Mouse (Mus musculus) lung, embryonic 15.5 days (tissue): Measurements from ENCODE around the gene Wipf2. TPM values are rescaled to one million over a fixed set of nuclear protein-coding genes. Genes with fewer than 3 reads are reported as not detected.

Experiments
- ATAC-seq: fragments of 200-750 bp; cut with Nextera tagmentation; 2 replicates; pipeline ENCODE4 v1.8.0; 2017; ENCODE audit warnings: moderate number of reproducible peaks, borderline replicate concordance; ENCODE audit not compliant: low FRiP score, low TSS enrichment; ENCODE audit errors: extremely low read depth
- H3K27ac ChIP-seq: fragments of 300-500 bp; sonication (generic); 2 replicates; pipeline ENCODE4 v1.5.1; 2015; ENCODE audit warnings: moderate library complexity, mild to moderate bottlenecking, inconsistent platforms
- H3K27me3 ChIP-seq: fragments of 300-500 bp; sonication (generic); 2 replicates; pipeline ENCODE4 v1.6.1; 2015; ENCODE audit warnings: inconsistent platforms
- H3K36me3 ChIP-seq: fragments of 300-500 bp; sonication (generic); 2 replicates; pipeline ENCODE4 v1.6.1; 2015; ENCODE audit warnings: inconsistent platforms
- H3K4me1 ChIP-seq: fragments of 300-500 bp; sonication (generic); 2 replicates; pipeline ENCODE4 v1.6.1; 2015; ENCODE audit warnings: inconsistent platforms
- H3K4me2 ChIP-seq: fragments of 300-500 bp; sonication (generic); 2 replicates; pipeline ENCODE4 v1.6.1; 2015; ENCODE audit warnings: inconsistent platforms, mild to moderate bottlenecking, moderate library complexity
- H3K4me3 ChIP-seq: fragments of 300-500 bp; sonication (generic); 2 replicates; pipeline ENCODE4 v1.5.1; 2015; ENCODE audit warnings: mild to moderate bottlenecking, inconsistent platforms
- H3K9ac ChIP-seq: fragments of 300-500 bp; sonication (generic); 2 replicates; pipeline ENCODE4 v1.6.1; 2015; ENCODE audit warnings: inconsistent platforms
- H3K9me3 ChIP-seq: fragments of 300-500 bp; sonication (generic); 2 replicates; pipeline ENCODE4 v1.6.1; 2016; ENCODE audit warnings: inconsistent platforms
- WGBS: fragments of 180-500 bp; shearing (Covaris S2); methylation state at CpG from one replicate; pipeline ENCODE4 v1.1.7; 2015; 5-methylcytosine and 5-hydroxymethylcytosine counted together
- polyA plus RNA-seq: library from polyadenylated mRNA; unstranded; fragments of >200 nt; fragmentation: Nextera tagmentation; extraction: Ambion mirVana; gene quantifications from 2 replicates; pipeline ENCODE4 v1.2.1, GENCODE M21; 2015

The Wipf2 gene
- polyA plus RNA-seq, 1 experiment from 2014 or later = 4.1 TPM

- H3K4me3 ChIP-seq = peak overlapping the region; percentile 81
- H3K4me2 ChIP-seq = peak overlapping the region; percentile 95
- H3K27ac ChIP-seq = peak overlapping the region; percentile 98
- H3K27me3 ChIP-seq = no peaks in the 10 kb centered on the region
- H3K9ac ChIP-seq = peak overlapping the region; percentile 87
- H3K9me3 ChIP-seq = no peaks in the 10 kb centered on the region
- ATAC-seq = peak; percentile 16; the same call in 1 of the 2 replicates
- WGBS = 1% methylated on average over 15 of the region's 15 CpGs
- H3K4me1 ChIP-seq = peaks cover 90% of the 10 kb centered on the region
- H3K36me3 ChIP-seq = no peaks in the 10 kb centered on the region
Observed at GRCm38 (mm10) chr11:98941826-98942550, 78.5 kb downstream of the Wipf2 start.

- Histone ChIP-seq H3K36me3 (no peaks in the 10 kb centered on the region), H3K4me2 (peak overlapping the region; percentile 95), H3K4me1 (peaks cover 90% of the 10 kb centered on the region), H3K9ac (0 out of 2 replicates have a peak overlapping the region, but pooled peaks have one; percentile 87), H3K27ac (peak overlapping the region; percentile 98), H3K4me3 (peak overlapping the region; percentile 81), H3K9me3 (no peaks in the 10 kb centered on the region), H3K27me3 (no peaks in the 10 kb centered on the region)
- WGBS = 31% methylated on average over 3 of the region's 3 CpGs
- ATAC-seq = no peak
Observed at GRCm38 (mm10) chr11:98942555-98942922, 79.1 kb downstream of the Wipf2 start.

DNA sequence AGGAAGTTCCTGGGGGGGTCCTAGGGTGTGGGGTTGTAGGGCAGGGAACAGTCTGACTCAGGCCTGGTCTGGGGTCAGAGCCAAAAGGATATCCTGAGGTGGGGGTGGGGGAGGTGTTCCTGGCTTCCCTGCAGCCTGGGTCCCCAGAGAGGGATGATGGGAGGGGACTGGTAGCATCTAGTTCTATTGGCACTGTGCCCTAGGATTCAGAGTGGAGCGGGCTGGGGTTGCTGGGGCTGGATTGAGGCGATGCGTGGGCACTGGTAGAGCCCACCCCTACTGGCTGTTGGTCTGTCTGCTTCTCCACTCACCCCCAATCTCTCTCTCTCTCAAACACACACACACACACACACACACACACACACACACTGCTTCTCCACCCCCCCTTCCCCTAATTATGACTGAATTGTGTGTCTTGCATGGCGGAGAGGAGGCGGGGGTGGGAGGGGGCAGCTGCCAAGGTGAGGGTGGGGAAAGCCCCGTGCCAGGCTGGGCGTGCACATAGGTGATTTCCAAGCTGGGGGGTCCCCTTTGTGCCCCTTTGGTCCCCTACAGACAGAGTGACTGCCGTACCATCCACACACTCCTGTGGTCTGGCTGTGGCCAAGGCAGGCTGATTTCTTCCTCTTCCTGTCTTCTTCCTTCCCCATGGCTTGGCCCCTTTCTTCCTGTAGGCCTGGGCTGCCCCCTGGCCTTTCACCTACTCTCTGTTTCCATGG, 79.6 kb downstream of the Wipf2 start:
- Histone ChIP-seq H3K36me3 (no peaks in the 10 kb centered on the region), H3K9me3 (no peaks in the 10 kb centered on the region), H3K27me3 (no peaks in the 10 kb centered on the region), H3K4me1 (peaks cover 92% of the 10 kb centered on the region), H3K9ac (peak overlapping the region; percentile 87; the same call in 1 of the 2 replicates), H3K4me2 (peak overlapping the region; percentile 95), H3K27ac (peak overlapping the region; percentile 98), H3K4me3 (peak overlapping the region; percentile 6; the same call in 1 of the 2 replicates)
- peak; percentile 52 for ATAC-seq
- 22% methylated on average over 4 of the region's 8 CpGs for WGBS

- Histone ChIP-seq H3K4me3 (peak overlapping the region; percentile 6; the same call in 1 of the 2 replicates), H3K4me1 (peaks cover 91% of the 10 kb centered on the region), H3K9ac (peak overlapping the region; percentile 29), H3K36me3 (no peaks in the 10 kb centered on the region), H3K27ac (peak overlapping the region; percentile 98), H3K4me2 (peak overlapping the region; percentile 95), H3K27me3 (no peaks in the 10 kb centered on the region), H3K9me3 (no peaks in the 10 kb centered on the region)
- ATAC-seq = no peak
- 28% methylated on average over 14 of the region's 14 CpGs for WGBS
Observed at GRCm38 (mm10) chr11:98943741-98944461, 80.5 kb downstream of the Wipf2 start.

DNA sequence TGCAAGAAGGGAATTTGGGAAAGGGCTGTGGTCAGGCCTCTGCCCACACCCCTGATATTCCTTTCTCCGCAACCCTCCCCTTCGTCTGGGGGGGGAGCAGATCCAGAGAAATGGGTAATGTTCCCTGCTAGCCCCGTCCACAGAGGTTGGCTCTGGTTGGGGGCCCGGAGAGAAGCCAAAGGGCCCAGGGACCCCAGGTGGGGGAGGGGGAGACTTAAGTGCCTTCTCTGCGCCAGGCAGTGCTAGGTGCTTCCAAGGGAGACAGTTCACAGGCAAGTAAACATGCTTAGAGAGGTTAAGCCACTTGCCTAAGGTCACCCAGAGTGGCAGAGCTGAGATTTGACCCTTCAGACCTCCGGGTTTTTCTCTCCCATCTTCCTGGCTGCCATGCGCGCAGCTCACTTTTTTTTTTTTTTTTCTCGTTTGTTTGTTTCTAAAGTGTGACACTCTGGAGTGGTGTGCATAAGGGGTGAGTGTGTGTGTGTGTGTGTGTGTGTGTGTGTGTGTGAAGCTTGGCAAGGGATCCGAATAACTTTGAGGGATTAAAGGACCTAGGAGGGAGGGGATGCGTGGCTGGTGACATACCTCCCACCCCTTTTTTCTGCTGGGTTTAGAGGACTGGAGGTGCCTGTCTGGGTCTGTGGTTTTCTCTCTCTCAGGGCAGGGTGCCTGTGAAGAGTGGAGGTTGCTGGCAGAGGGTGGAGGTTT, 81.6 kb downstream of the Wipf2 start:
- Histone ChIP-seq H3K27ac (peak overlapping the region; percentile 98), H3K36me3 (no peaks in the 10 kb centered on the region), H3K9me3 (no peaks in the 10 kb centered on the region), H3K4me3 (no peak overlapping the region), H3K4me1 (peaks cover 89% of the 10 kb centered on the region), H3K9ac (peak overlapping the region; percentile 29; the same call in 1 of the 2 replicates), H3K4me2 (peak overlapping the region; percentile 95), H3K27me3 (no peaks in the 10 kb centered on the region)
- 16% methylated on average over 11 of the region's 11 CpGs for WGBS
- no peak for ATAC-seq

GRCm38 (mm10) chr11:98945605-98945977, 82.2 kb downstream of the Wipf2 start:
- Histone ChIP-seq H3K9ac (no peak overlapping the region), H3K4me1 (peaks cover 89% of the 10 kb centered on the region), H3K4me3 (no peak overlapping the region), H3K27ac (peak overlapping the region; percentile 98), H3K36me3 (no peaks in the 10 kb centered on the region), H3K4me2 (no peak overlapping the region), H3K9me3 (no peaks in the 10 kb centered on the region), H3K27me3 (no peaks in the 10 kb centered on the region)
- 24% methylated on average over 3 of the region's 3 CpGs for WGBS
- ATAC-seq = no peak

- no peak overlapping the region for H3K4me3 ChIP-seq
- H3K27me3 ChIP-seq = no peaks in the 10 kb centered on the region
- ATAC-seq = no peak
- peaks cover 86% of the 10 kb centered on the region for H3K4me1 ChIP-seq
- no peaks in the 10 kb centered on the region for H3K9me3 ChIP-seq
- H3K27ac ChIP-seq = no peak overlapping the region
- H3K36me3 ChIP-seq = peaks cover 6% of the 10 kb centered on the region
- 64% methylated on average over 18 of the region's 18 CpGs for WGBS
- no peak overlapping the region for H3K9ac ChIP-seq
- H3K4me2 ChIP-seq = no peak overlapping the region
Observed at GRCm38 (mm10) chr11:98947969-98948569, 84.6 kb downstream of the Wipf2 start.

DNA sequence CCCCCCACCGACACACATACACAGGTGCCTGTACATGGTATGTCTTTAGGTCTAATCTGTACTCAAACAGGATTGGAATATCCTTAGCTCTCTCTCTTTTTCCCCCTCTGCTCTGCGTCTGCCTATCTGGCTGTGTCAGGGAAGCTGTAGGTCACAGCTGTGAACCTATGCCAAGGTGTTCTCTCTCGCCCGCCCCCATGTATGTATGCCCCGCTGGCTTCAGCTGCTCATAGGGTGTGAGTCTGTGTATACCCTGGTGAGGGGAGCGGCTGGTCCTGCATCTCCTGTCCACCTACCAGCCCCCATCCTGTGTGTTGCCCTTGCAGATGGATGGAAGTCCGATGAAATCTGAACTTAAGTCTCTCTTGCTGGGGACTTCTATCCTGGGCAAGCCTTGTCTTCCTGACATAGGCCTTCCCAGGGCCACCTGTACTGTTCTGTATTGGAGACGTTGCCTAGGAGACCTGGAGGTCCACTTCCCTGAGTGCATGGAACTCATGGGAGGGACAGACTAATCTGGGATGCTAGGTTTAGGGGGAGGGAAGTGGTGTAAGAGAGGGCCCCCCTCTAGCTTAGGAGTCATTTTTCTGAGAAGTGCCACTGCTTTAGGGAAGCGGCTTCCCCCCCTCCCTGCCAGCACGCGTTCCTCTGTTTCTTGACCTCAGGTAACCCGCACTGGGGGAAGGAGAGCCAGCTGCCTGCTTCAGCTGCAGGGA, 86.0 kb downstream of the Wipf2 start:
- Histone ChIP-seq H3K27me3 (no peaks in the 10 kb centered on the region), H3K9me3 (no peaks in the 10 kb centered on the region), H3K4me2 (no peak overlapping the region), H3K4me1 (peaks cover 84% of the 10 kb centered on the region), H3K4me3 (no peak overlapping the region), H3K27ac (no peak overlapping the region), H3K9ac (no peak overlapping the region), H3K36me3 (peaks cover 6% of the 10 kb centered on the region)
- ATAC-seq = no peak
- 58% methylated on average over 12 of the region's 12 CpGs for WGBS

- H3K4me3 ChIP-seq = no peak overlapping the region
- H3K27ac ChIP-seq = peak overlapping the region; percentile 86; the same call in 1 of the 2 replicates
- H3K36me3 ChIP-seq = peaks cover 6% of the 10 kb centered on the region
- no peak for ATAC-seq
- 80% methylated on average over 7 of the region's 7 CpGs for WGBS
- H3K4me1 ChIP-seq = peaks cover 84% of the 10 kb centered on the region
- H3K9me3 ChIP-seq = no peaks in the 10 kb centered on the region
- H3K9ac ChIP-seq = no peak overlapping the region
- H3K27me3 ChIP-seq = no peaks in the 10 kb centered on the region
- H3K4me2 ChIP-seq = no peak overlapping the region
Observed at GRCm38 (mm10) chr11:98949958-98950460, 86.6 kb downstream of the Wipf2 start.

GRCm38 (mm10) chr11:98950484-98950883, 87.0 kb downstream of the Wipf2 start:
- WGBS = 80% methylated on average over 9 of the region's 9 CpGs
- H3K4me1 ChIP-seq = peaks cover 84% of the 10 kb centered on the region
- peak overlapping the region; percentile 86 for H3K27ac ChIP-seq
- no peak overlapping the region for H3K4me2 ChIP-seq
- H3K36me3 ChIP-seq = peaks cover 6% of the 10 kb centered on the region
- no peaks in the 10 kb centered on the region for H3K9me3 ChIP-seq
- H3K4me3 ChIP-seq = no peak overlapping the region
- ATAC-seq = no peak
- H3K27me3 ChIP-seq = no peaks in the 10 kb centered on the region
- H3K9ac ChIP-seq = no peak overlapping the region
